Mouse (Mus musculus) B cell, adult 67 days (primary cell): Measurements from ENCODE around the gene Enpp1. TPM values are rescaled to one million over a fixed set of nuclear protein-coding genes. Genes with fewer than 3 reads are reported as not detected.

ENCODE experiments used
- total RNA-seq, 2 experiments: library from RNA; stranded (reverse); gene quantifications; 4 replicates each; pipeline ENCODE4 v1.2.4; 2023

Enpp1 gene
- 10 to 100 TPM; 27.4 to 31.9 TPM for total RNA-seq

GRCm38 (mm10) chr10:24711480-24712366 is at the start of gene Enpp1:
Gene Enpp1, minus strand, starts transcription at chr10:24712159.

GRCm38 (mm10) chr10:24595250-24596002 is 116.5 kb downstream of the Enpp1 start, which contains the start of gene Ccn2:
Gene Ccn2, plus strand, starts transcription at chr10:24595442.

Other genes starting within 250 kb of the Enpp1 start
- gene Ccn2, start 116.7 kb downstream of the Enpp1 start, total RNA-seq, result not detected
- gene Enpp3, start 130.7 kb upstream of the Enpp1 start, total RNA-seq, result not detected
- gene Med23, start 157.8 kb upstream of the Enpp1 start, total RNA-seq, result 10 to 100 TPM; 45.3 to 47.0 TPM
- gene Arg1, start 215.3 kb upstream of the Enpp1 start, total RNA-seq, result not detected